Mouse (Mus musculus) kidney, postnatal 4 days (tissue): ENCODE data around the gene Gng3.
"Not testable (repeated sequence)": the region's sequence is repeated elsewhere in the genome, so short reads cannot be mapped to it uniquely, and the experiment has no call there.

Experiments used
- DNase-seq, 2 experiments: peaks; one replicate each; pipeline ENCODE4 v3.0.0; 2021; ENCODE audit warnings: mixed read lengths in 2 of 2

The Gng3 gene

DNA sequence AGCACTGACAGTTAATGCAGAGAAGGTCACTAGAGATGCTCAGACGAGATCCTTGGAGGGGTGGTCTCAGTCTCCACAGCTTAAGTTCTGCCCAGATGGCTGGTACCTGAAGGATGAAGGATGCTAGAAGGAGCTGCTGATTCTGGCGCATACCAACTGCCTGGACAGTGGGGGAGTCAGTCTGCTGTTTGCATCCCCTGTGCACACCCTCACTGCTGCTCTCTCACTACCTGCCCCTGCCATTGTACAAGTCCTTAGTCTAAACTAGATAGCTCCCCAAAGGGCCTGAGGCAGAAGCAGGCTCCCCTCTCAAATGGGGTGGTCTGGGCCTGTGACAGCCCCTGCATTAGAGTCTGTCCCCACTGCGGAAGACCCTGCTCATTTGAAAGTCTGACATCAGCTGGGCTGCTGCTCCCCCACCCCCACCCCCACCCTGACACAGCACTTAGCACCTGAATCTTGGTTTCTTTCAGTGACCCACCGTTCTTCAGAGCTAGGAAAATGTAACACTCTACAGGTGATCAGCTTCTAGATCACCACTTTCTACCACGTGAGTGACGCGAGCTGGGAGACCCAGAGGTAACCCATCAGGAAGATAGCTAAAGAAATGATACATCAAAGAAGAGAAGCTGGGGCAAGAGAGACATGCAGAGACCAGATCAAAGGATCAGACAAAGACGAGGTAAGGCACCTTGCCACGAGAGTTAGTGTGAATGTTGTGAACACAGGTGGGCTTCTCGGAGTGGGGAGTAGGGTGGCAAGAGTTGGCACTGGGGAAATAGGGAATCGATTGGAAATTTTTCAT, at the start of gene Gng3:
TSS of gene Gng3 (minus strand) at position 92 of the 805 bp plus-strand sequence.
- DNase-seq, result peak in 1 of 2 experiments; percentile 46

DNA sequence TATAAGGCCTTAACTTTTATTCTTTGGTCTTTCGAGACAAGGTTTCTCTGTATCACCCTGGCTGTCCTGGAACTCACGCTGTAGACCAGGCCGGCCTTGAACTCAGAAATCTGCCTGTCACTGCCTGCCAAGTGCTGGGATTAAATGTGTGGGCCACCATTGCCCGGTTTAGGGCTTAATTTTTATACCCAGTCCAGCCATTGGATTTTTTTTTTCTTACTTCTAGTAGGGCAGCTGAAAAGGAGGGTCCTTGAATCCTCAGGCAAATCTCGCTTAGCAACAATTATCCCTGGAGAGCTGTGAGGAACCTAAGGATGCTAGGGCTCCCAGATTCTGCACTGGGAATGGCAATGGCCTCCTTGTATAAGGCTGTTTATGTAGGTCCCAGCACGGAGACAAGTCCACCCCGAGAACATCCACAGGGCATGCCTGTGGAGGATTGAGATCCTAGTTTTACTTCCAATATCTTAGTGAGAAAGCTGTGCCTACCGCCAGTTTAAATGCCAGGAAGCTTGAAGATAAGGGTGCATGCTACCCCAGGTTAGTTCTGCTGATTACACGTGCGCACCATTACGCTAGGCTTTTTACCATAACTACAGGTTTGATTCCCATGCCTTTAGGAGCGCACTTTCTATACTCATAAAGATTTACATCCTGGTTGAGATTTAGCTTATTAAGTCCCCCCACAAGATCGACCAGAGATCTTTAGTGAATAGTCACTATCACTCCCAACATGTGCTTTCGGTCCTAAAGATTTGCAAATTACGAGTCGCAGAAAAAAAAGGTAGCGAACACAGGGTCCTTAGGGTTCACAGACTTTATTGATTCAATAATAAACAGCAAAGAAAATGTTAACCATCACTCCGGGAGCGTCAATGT, 48.8 kb upstream of the Gng3 start:
- DNase-seq, result no peak

DNA sequence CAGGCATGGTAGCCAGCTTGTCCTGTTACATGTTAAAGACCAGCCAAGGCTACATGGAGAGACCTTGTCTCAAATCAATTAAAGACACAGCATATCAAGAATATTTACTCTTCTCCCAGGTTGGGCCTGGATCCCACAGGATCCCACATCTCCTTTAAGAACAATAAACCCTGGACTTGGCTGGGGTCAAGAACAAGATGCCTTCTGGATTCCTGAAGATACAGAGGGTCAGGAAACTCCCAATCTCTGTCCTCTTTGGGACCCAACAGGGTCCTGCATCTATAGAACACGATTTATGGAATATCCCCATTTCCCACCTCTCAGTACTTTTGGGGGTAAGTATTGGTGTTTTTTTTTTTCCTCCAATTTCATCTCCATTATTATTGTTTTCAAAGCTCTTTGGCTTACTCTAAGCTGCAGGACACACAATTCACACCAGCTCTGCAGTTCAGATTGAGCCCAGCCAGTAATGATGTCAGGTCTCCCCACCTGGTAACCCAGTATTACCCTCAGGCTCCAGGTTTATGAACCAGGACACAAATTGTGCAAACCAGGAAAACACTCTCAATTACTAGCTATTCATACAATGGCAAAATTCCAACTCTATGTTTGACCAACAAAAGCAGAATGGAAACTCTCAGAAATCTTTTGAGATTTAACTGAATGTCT, 48.1 kb upstream of the Gng3 start:
- DNase-seq, result no peak

DNA sequence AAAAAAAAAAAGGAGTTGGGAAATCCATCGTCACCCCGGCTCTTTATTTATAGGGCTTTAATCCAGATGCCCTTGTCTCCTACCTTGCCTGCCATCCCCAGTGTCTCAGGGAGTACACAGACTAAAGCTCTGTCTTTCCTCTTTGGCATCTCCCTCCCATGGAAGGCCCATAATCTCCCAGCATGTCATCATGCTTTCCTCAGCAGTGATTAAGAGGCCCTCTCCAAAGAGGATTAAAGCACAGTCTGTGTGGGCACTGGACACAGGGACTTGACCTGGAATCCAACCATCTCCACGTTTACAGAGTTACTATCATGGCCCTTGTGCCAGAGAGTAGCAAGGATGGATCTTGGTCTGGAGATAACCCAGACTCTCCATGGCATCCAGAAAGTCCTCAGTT, 44.6 kb upstream of the Gng3 start, which contains the start of the genes Lbhd1 and Gm49403:
TSS of gene Lbhd1 (plus strand) at position 117 of the 400 bp plus-strand sequence.
TSS of gene Gm49403 (plus strand) at position 315 of the 400 bp plus-strand sequence.
- no peak for DNase-seq

DNA sequence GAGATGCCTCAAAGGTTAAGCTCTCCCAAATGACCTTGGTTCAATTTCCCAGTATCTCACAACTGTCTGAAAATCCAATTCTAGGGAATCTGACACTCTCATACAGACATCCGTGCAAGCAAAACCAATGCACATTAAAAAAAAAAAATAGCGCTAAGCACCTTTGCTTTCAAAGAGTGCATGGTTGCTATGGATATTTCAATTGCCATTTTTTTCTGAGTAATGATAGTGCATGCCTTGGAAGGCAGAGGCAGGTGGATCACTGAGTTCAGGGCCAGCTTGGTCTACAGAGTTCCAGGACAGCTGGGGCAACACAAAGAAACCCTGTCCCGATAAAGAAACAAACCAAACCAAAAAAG, 42.0 kb upstream of the Gng3 start:
- DNase-seq, result no peak

DNA sequence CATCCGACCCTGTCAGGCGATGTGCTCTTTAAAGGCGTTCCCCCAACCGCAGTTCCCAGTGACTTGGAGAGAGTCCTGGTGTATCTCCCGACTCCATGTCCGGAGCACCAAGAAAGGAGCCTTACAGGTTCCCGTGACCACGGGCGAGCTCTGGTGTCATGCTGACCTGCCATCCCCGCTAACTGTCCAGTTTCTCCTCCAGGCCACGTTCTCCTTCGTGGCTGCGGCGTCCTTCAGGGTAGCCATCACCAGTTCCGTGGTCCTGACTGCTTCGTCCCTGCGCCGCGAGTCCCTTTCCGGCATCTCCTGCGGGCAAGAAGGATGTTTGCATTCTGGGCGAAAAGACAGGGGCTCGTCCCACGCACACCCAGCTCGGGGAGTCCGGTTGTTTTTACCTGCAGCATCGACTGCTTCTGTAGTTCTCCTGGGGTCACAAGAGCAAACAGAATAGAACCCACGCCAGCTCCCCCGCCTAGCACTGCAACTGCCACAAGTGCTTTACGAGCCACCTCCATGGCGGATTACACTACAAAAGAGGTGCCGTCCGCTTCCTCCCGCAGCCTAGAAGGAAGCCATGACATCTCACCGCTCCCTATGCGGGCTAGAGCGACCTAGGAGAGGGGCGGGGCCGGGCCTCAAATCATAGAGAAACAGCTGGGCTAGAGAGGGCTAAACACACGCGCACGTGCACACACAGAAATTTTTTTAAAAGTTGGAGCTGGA, 41.5 kb upstream of the Gng3 start, which contains the start of gene Uqcc3:
TSS of gene Uqcc3 (minus strand) at position 613 of the 723 bp plus-strand sequence.
- DNase-seq, result peak; percentile 90 to 95

DNA sequence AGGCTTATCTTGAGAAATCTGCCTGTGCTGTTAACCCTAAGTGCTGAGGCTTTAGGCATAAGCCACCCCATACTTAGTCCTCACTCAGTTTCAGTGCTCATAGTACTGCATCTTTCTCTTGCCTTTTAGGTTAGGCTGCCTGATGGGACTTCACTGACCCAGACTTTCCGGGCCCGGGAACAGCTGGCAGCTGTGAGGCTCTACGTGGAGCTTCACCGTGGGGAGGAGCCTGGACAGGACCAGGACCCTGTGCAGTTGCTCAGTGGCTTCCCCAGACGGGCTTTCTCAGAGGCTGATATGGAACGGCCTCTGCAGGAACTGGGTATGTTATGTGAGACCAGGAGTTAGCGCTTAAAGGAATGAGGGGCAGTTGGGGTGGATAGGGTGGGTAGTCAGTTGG, 36.0 kb upstream of the Gng3 start:
- DNase-seq, result no peak

DNA sequence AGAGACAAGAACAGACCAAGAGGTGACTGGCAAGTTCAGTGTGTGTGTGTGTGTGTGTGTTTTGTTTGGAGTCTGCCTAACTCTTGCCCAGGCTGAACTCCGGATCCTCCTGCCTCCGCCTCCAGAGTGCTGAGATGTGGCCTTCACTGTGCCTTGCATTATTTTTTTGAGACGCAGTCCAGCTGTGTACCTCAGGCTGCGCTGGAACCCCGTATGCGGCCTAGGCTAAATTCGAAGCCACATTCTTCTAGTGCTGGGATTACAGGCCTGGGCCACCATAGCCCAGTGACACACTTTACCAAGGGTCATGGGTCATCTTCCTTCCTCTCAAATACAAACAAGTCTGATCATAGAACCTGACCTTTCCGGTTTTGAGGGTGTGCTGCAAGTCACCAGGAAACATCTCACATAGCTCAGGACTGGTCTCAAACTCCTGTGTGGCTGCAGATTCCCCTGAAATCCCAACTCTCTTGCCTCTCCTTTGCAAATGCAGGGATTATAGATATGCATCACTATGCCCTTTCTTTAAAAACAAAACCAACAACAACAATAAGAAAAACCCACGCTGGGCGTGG, 33.4 kb upstream of the Gng3 start:
- DNase-seq, result no peak

DNA sequence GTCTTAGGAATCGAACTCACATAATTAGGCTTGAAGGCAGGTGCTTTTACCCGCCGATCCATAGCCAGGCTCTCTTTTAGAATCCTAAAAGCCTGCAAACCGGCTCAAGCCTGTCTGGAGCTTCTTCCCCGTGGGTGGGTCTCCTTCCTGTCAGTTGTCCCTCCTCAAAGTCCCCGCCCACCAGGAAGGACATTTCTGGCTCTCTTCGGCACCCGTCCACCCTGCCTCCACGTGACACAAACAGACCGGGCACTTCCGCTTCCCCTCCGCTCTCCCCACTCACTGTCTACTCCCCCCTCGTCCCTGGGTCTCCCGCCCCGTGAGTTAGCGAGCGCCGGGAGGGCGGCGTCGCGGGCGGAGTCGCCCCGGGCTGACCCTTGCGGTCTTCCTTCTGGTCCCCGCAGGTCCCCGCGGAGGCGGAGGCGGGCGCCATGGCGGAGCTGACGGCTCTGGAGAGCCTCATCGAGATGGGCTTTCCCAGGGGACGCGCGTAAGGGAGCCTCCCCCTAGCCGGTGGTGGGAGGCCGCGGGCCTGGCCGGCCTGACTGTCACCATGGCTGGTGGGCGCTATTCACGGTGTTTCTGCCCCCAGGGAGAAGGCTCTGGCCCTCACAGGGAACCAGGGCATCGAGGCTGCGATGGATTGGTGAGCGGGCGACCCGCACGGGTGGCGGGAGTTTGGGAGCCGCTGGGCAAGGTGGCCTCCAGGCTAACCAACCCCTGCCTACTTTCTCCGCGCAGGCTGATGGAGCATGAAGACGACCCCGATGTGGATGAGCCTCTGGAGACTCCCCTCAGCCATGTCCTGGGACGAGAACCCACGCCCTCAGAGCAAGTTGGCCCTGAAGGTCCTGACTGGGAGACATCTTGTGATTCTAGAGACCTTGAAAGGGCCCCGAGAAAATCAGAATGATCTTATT, 32.5 kb upstream of the Gng3 start, which contains the start of gene Ubxn1:
TSS of gene Ubxn1 (plus strand) at position 230 of the 920 bp plus-strand sequence.
- peak; percentile 95 to 97 for DNase-seq

DNA sequence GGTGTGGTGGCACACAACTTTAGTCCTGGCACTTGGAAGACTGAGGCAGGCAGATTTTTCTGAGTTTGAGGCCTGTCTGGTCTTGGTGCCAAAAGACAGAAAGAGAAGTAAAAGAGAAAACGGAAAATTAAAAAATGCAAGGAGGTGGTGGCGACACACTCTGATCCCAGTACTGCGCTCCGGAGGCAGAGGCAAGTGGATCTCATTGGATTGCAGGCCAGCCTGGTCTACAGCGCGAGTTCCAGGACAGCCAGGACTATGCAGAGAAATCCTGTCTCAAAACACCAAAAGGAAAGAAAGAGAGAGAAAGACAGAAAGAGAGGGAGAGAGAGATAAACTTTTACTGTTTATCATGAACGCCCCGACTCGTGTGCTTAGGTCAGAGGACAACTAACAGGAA, 31.8 kb upstream of the Gng3 start:
- no peak for DNase-seq

DNA sequence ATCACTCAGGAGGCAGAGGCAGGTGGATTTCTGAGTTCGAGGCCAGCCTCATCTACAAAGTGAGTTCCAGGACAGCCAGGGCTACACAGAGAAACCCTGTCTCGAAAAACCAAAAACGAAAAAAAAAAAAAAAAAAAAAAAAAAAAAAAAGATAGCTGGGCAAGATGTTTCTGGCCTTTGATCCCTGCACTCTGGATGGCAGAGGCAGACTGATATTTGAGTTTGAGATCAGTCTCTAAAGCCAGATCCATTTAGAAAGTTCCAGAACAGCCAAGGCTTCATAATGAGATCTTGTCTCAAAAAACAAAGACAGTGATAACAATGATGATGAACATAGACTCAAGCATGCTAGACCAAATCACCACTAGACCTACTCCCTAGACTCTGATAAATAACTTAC, 31.4 kb upstream of the Gng3 start:
- not testable (repeated sequence) for DNase-seq

DNA sequence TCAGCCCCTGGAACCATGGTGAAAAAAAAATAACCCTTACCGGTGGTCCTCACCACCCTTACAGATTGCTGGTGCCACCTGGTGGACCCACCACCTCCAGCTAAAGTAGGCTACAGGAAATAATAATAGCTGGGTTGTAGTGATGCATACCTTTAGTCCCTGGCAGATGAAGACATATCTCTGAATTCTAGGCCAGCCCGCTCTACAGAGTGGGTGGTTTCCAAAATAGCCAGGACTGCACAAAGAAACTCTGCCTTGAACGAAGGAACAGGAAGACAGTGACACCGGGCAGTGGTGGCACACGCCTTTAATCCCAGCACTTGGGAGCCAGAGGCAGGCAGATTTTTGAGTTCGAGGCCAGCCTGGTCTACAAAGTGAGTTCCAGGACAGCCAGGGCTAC, 25.3 kb upstream of the Gng3 start:
- no peak for DNase-seq

DNA sequence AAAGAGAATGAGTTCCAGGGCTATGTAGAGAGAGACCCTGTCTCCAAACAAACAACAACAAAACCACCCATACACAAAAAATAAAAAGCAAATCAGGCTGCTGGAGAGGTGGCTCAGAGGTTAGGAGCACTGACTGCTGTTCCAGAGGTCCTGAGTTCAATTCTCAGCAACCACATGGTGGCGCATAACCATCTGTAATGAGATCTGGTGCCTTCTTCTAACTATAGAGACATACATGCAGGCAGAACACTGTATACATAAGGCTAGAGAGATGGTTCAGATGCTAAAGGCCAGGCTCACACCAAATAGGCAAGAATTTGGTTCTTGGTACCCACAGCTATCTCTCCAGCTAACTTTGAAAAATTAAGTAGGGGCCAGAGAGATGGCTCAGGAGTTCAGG, 20.0 kb upstream of the Gng3 start:
- DNase-seq, result peak in 1 of 2 experiments; percentile 45

DNA sequence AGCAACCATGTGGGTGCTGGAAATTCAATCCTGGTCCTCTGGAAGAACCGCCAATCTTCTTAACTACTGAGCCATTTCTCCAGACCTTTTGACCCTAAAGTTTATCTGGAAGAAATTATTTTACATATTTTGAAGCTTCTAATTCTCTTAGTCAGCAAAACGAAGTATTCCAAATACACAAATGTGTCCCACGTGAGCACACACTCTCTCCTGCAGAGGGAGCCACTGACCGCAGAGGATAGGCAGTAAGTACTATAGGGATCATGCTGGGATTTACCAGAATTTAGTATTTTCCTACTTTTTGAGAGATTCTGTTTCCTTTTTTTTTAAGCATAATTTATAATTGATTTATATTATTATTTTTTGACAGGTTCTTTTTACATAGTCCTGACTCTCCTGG, 18.7 kb upstream of the Gng3 start:
- peak; percentile 73 to 81 for DNase-seq

DNA sequence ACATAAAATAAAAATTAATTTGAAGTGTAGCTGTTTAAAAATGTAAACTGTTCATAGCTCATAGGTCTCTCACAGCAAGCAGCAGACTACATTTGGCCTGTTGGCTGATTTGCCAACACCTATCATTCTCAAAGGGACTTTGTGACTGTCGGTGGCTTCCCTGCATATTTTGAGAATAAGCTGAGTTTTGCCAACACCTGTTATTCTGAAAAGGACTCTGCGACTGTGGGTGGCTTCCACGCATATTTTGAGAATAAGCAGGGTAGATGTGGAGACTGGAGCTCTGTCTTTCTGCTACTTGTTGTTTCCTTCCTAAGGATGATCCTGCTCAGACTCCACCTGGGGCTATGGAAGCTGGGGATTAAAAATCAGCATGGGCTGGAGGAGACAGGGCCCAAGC, 14.1 kb upstream of the Gng3 start:
- DNase-seq, result no peak

DNA sequence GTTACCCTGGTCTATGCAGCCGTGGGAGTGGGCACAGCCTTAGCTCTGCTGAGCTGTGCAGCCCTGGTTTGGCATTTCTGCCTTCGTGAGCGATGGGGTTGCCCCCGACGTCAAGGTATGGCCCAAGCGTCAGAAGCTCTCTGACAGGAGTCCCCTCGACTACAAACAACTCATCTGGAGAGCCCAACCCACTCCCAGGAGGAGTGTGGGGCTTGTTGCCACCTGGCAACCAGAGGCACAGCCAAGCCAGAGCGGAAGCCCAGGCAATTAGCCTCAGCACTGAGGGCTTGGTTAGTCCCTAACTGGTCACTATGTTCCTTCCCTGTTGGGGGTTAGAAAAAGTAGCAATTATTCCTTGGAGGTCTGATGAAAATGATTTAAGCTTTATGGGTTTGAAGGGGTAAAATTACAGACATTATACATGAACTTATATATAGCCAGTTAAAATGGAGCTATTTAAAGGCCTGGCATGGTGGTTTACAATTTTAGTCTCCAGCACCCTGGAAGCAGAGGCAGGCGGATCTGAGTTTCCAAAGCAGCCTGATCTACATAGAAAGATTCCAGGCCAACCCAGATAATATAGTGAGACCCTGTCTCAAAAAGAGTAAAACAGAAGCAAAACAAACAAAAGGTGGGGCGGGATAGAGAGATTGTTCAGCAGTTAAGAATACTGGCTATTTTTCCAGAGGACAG, 13.4 kb upstream of the Gng3 start:
- no peak for DNase-seq

DNA sequence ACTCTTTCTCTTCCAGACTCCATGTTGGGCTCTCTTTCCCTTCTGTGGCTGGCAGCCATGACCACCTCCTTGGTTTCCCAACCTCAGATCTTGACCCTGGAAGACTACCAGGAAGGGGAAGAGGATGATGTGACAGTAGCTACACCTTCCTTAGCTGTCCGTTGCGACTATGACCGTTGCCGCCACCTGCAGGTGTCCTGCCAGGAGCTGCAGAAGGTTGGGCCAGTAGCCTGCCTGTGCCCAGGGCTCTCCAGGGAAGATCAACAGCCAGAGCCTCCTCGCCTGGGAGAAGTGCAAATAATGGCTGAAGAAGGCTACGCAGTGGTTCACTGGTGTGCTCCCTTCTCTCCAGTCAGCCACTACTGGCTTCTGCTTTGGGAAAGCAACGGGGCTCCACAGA, 12.6 kb upstream of the Gng3 start:
- no peak for DNase-seq

DNA sequence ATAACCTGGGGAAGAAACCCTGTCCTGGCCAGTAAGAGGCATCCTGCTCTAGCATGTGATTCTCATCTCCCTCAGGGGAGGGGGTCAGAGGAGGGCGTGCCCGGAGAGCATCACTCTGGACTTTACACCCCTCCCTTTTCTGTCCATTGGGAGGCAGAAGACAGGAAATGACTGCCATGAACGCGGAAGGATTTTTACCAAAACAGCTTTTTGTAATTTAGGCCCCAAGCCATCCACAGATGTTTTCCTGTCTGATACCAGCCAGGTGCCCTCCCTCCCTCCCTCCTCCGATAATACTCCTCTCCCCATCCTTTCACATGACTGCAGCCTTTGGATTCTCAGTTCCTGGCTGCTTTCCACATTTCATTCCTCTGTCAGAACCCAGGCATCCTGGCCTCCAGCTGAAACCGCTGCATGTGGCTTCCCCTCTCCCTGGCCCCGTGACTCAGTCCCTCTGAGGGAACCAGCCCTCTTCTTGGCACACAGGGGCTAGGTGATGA, 11.5 kb upstream of the Gng3 start, which contains the start of gene Lrrn4cl:
TSS of gene Lrrn4cl (plus strand) at position 367 of the 500 bp plus-strand sequence.
- DNase-seq, result peak; percentile 45 to 75

DNA sequence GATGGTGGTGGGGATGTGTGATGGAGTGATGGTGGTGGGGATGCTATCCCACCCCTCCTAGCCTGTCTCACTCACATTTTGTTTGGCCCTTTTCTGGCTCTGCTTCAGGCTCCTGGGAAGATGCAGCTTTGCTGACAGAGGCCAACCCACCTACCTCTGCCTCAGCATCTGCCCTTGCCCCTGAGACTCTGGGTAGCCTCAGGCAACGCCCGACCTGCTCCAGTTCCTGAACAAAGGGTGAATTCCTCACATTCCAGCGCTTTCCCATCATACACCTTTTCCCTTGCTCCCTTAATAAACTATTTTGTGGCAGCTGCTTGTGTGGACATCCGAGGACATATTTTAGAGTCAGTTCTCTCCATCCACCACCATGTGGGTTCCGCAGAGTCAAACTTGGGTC, 9.4 kb upstream of the Gng3 start:
- DNase-seq, result no peak
